Mouse (Mus musculus) pancreas, adult 10 weeks (tissue): ENCODE measurements around the gene Usp24. TPM values are rescaled to one million over a fixed set of nuclear protein-coding genes. Genes with fewer than 3 reads are reported as not detected.

Source experiments
- polyA plus RNA-seq: library from polyadenylated mRNA; stranded (reverse); fragments of 350-450 nt; fragmentation: Illumina TruSeq; extraction: RNeasy Lipid Tissue Mini Kit (QIAGEN cat#74804); gene quantifications from one replicate; pipeline ENCODE4 v1.2.3, GENCODE M21; 2015; ENCODE audit warnings: low read depth, low replicate concordance; ENCODE audit not compliant: insufficient read depth

Gene Usp24
- 5.2 TPM for polyA plus RNA-seq

GRCm38 (mm10) chr4:106315921-106316350 is at the start of gene Usp24:
Usp24 (plus strand) TSS chr4:106316213.

Other genes starting within 250 kb of the Usp24 start
- 1.1 TPM for gene Pcsk9, start 148.1 kb downstream of the Usp24 start, polyA plus RNA-seq
- not detected for gene Bsnd, start 176.1 kb downstream of the Usp24 start, polyA plus RNA-seq
- 1.8 TPM for gene Dhcr24, start 244.8 kb downstream of the Usp24 start, polyA plus RNA-seq